Mouse (Mus musculus) lung, postnatal 0 days (tissue): ENCODE data around the gene Anxa6. TPM values are rescaled to one million over a fixed set of nuclear protein-coding genes. Genes with fewer than 3 reads are reported as not detected.
"Not testable (repeated sequence)": the region's sequence is repeated elsewhere in the genome, so short reads cannot be mapped to it uniquely, and the experiment has no call there.

Experiments
- ATAC-seq: fragments of 200-750 bp; cut with Nextera tagmentation; 2 replicates; pipeline ENCODE4 v1.8.0; 2017; ENCODE audit warnings: moderate library complexity
- DNase-seq: peaks from one replicate; pipeline ENCODE4 v3.0.0-alpha.2; 2016; ENCODE audit warnings: low spot score
- H3K27ac ChIP-seq: fragments of 300-500 bp; sonication (generic); 2 replicates; pipeline ENCODE4 v1.5.1; 2014; ENCODE audit warnings: antibody characterized with exemption, mild to moderate bottlenecking, low read length, mixed read lengths
- H3K27me3 ChIP-seq: fragments of 300-500 bp; sonication (generic); replicated peaks from 2 replicates; pipeline ENCODE4 v1.6.1; 2014; ENCODE audit warnings: low read length, mixed read lengths; ENCODE audit not compliant: insufficient read depth
- H3K36me3 ChIP-seq: fragments of 300-500 bp; sonication (generic); 2 replicates; pipeline ENCODE4 v1.6.1; 2014; ENCODE audit warnings: low read length, mixed read lengths; ENCODE audit not compliant: insufficient read depth
- H3K4me1 ChIP-seq: fragments of 300-500 bp; sonication (generic); 2 replicates; pipeline ENCODE4 v1.6.1; 2014; ENCODE audit warnings: antibody characterized with exemption, low read depth, low read length, mixed read lengths; ENCODE audit not compliant: insufficient read depth
- H3K4me2 ChIP-seq: fragments of 300-500 bp; sonication (generic); replicated peaks from 2 replicates; pipeline ENCODE4 v1.6.1; 2014; ENCODE audit warnings: low read depth, mild to moderate bottlenecking, low read length, moderate library complexity, mixed read lengths
- H3K4me3 ChIP-seq: fragments of 300-500 bp; sonication (generic); 2 replicates; pipeline ENCODE4 v1.5.1; 2014; ENCODE audit warnings: low read depth, low read length
- H3K9ac ChIP-seq: fragments of 300-500 bp; sonication (generic); replicated peaks from 2 replicates; pipeline ENCODE4 v1.6.1; 2014; ENCODE audit warnings: low read depth, mild to moderate bottlenecking
- H3K9me3 ChIP-seq: fragments of 300-500 bp; sonication (generic); 2 replicates; pipeline ENCODE4 v1.6.1; 2016; ENCODE audit warnings: low read length, mixed read lengths
- CTCF ChIP-seq: IDR thresholded peaks from 2 replicates; pipeline ENCODE4 v1.5.1; 2016; ENCODE audit warnings: antibody characterized with exemption, mild to moderate bottlenecking
- EP300 ChIP-seq: IDR thresholded peaks from 2 replicates; pipeline ENCODE4 v1.6.1; 2016; ENCODE audit warnings: antibody characterized with exemption, mild to moderate bottlenecking, control low read depth
- WGBS: fragments of 180-500 bp; shearing (Covaris S2); extraction: QIAGEN DNeasy Blood & Tissue Kit; methylation state at CpG from one replicate; pipeline ENCODE4 v1.1.7; 2014; 5-methylcytosine and 5-hydroxymethylcytosine counted together
- polyA plus RNA-seq: library from polyadenylated mRNA; unstranded; fragments of >200 nt; fragmentation: Nextera tagmentation; extraction: Ambion mirVana; gene quantifications from 2 replicates; pipeline ENCODE4 v1.2.1, GENCODE M21; 2015

The Anxa6 gene
- polyA plus RNA-seq, 1 experiment from 2014 or later: 228 TPM

GRCm38 (mm10) chr11:54956912-54957311 lies 76.3 kb downstream of the Anxa6 start:
- H3K4me3 ChIP-seq: no peak overlapping the region
- no peaks in the 10 kb centered on the region for H3K36me3 ChIP-seq
- ATAC-seq (no peak), DNase-seq (no peak)
- no peaks in the 10 kb centered on the region for H3K27me3 ChIP-seq
- H3K4me1 ChIP-seq: no peaks in the 10 kb centered on the region
- H3K27ac ChIP-seq: no peak overlapping the region
- 60% methylated on average over 7 of the region's 7 CpGs for WGBS
- H3K9ac ChIP-seq: no peak overlapping the region
- no peaks in the 10 kb centered on the region for H3K9me3 ChIP-seq
- H3K4me2 ChIP-seq: no peak overlapping the region
- TF ChIP-seq EP300 (no peak), CTCF (no peak)

- WGBS: 5% methylated on average over 57 of the region's 59 CpGs
- ATAC-seq (peak; percentile 97), DNase-seq (peak; percentile 97)
- Histone ChIP-seq H3K36me3 (no peaks in the 10 kb centered on the region), H3K4me1 (no peaks in the 10 kb centered on the region), H3K9me3 (no peaks in the 10 kb centered on the region), H3K27ac (peak overlapping the region; percentile 93), H3K9ac (peak overlapping the region; percentile 80), H3K4me3 (peak overlapping the region; percentile 65), H3K4me2 (peak overlapping the region; percentile 59), H3K27me3 (no peaks in the 10 kb centered on the region)
- TF ChIP-seq CTCF (peak; percentile 25), EP300 (no peak)
Observed at GRCm38 (mm10) chr11:54955735-54956480, 77.3 kb downstream of the Anxa6 start.

GRCm38 (mm10) chr11:54955400-54955734 lies 77.9 kb downstream of the Anxa6 start:
- ATAC-seq, H3K36me3 ChIP-seq, H3K9me3 ChIP-seq, DNase-seq, H3K27me3 ChIP-seq, H3K4me1 ChIP-seq: not testable (repeated sequence)
- WGBS: 37% methylated on average over 10 of the region's 10 CpGs
- H3K4me2 ChIP-seq: peak overlapping the region; percentile 59
- peak overlapping the region; percentile 93; the same call in 1 of the 2 replicates for H3K27ac ChIP-seq
- H3K4me3 ChIP-seq: peak overlapping the region; percentile 65
- H3K9ac ChIP-seq: peak overlapping the region; percentile 80

- DNase-seq (no peak), ATAC-seq (no peak)
- Histone ChIP-seq H3K4me3 (no peak overlapping the region), H3K9ac (no peak overlapping the region), H3K27me3 (no peaks in the 10 kb centered on the region), H3K4me1 (no peaks in the 10 kb centered on the region), H3K27ac (no peak overlapping the region), H3K4me2 (no peak overlapping the region; the same call in 1 of the 2 replicates), H3K9me3 (no peaks in the 10 kb centered on the region), H3K36me3 (no peaks in the 10 kb centered on the region)
- 82% methylated on average over 8 of the region's 8 CpGs for WGBS
- TF ChIP-seq EP300: no peak
- no peak for TF ChIP-seq CTCF
Observed at GRCm38 (mm10) chr11:54954716-54955115, 78.5 kb downstream of the Anxa6 start.

- DNase-seq (no peak), ATAC-seq (no peak)
- 45% methylated on average over 9 of the region's 9 CpGs for WGBS
- H3K36me3 ChIP-seq: no peaks in the 10 kb centered on the region
- TF ChIP-seq CTCF (no peak), EP300 (no peak)
- no peak overlapping the region for H3K4me3 ChIP-seq
- H3K4me2 ChIP-seq: no peak overlapping the region
- H3K27ac ChIP-seq: no peak overlapping the region
- H3K9ac ChIP-seq: no peak overlapping the region
- H3K9me3 ChIP-seq: no peaks in the 10 kb centered on the region
- H3K4me1 ChIP-seq: no peaks in the 10 kb centered on the region
- H3K27me3 ChIP-seq: no peaks in the 10 kb centered on the region
Observed at GRCm38 (mm10) chr11:54953993-54954446, 79.2 kb downstream of the Anxa6 start.

GRCm38 (mm10) chr11:54952651-54953050 lies 80.6 kb downstream of the Anxa6 start:
- Histone ChIP-seq H3K4me2 (no peak overlapping the region), H3K9ac (no peak overlapping the region), H3K27ac (no peak overlapping the region), H3K4me3 (no peak overlapping the region), H3K4me1 (no peaks in the 10 kb centered on the region), H3K36me3 (no peaks in the 10 kb centered on the region), H3K27me3 (no peaks in the 10 kb centered on the region), H3K9me3 (no peaks in the 10 kb centered on the region)
- TF ChIP-seq CTCF (no peak), EP300 (no peak)
- ATAC-seq (no peak), DNase-seq (no peak)
- WGBS: 59% methylated on average over 6 of the region's 6 CpGs

GRCm38 (mm10) chr11:54950684-54951083 lies 82.6 kb downstream of the Anxa6 start:
- Histone ChIP-seq H3K9ac (no peak overlapping the region), H3K27ac (no peak overlapping the region), H3K4me2 (no peak overlapping the region), H3K27me3 (no peaks in the 10 kb centered on the region), H3K36me3 (no peaks in the 10 kb centered on the region), H3K4me1 (no peaks in the 10 kb centered on the region), H3K9me3 (no peaks in the 10 kb centered on the region), H3K4me3 (no peak overlapping the region)
- TF ChIP-seq EP300 (no peak), CTCF (no peak)
- ATAC-seq: no peak
- no peak for DNase-seq
- WGBS: 88% methylated on average over 6 of the region's 6 CpGs
